Mouse (Mus musculus) 416B (cell line): ENCODE measurements around the gene Mesp1.
"Not testable (repeated sequence)": the region's sequence is repeated elsewhere in the genome, so short reads cannot be mapped to it uniquely, and the experiment has no call there.

ENCODE experiments used
- DNase-seq: peaks from one replicate; pipeline ENCODE4 v3.0.0; 2011; ENCODE audit warnings: low read depth

Gene Mesp1

DNA sequence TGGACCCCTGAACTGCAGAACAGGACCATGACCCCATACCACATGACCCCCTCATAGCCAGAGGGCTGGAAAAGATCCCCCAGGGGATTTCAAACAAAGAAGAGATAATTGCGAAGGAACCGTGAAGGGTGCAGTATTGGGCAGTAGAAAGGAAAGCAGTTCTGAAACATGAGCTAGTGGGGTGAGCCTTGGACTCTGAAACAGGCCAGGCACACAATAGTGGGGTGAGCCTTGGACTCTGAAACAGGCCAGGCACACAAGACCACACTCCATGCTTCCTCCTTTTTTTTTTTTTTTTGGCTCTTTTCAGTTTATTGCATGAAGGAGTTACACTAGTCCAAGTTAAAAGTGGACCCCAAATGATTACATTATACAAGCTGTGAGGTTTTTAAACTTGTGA, 3.8 kb downstream of the Mesp1 start:
- DNase-seq = not testable (repeated sequence)

- DNase-seq = peak; percentile 62
Measured at GRCm38 (mm10) chr7:79786295-79786694, 7.3 kb downstream of the Mesp1 start.

DNA sequence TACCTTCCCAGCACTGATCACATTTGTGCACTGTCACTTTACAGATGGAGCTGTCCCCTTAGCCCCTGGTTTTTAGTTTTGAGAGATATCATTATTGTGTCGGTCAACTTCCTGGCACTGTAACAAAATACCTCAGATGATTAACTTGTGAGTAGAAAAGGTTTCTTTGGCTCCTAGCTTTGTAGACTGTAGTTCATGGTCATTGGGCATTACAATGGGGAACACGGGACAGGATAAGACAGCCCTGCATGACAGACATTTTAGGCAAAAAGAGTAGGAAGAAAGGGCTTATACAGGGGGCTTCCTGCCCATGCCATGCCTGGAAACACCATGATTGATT, 11.1 kb downstream of the Mesp1 start:
- DNase-seq = no peak

GRCm38 (mm10) chr7:79781826-79782515, 11.6 kb downstream of the Mesp1 start:
- peak; percentile 11 for DNase-seq

GRCm38 (mm10) chr7:79780647-79781626, 12.7 kb downstream of the Mesp1 start:
- DNase-seq = peak; percentile 83

DNA sequence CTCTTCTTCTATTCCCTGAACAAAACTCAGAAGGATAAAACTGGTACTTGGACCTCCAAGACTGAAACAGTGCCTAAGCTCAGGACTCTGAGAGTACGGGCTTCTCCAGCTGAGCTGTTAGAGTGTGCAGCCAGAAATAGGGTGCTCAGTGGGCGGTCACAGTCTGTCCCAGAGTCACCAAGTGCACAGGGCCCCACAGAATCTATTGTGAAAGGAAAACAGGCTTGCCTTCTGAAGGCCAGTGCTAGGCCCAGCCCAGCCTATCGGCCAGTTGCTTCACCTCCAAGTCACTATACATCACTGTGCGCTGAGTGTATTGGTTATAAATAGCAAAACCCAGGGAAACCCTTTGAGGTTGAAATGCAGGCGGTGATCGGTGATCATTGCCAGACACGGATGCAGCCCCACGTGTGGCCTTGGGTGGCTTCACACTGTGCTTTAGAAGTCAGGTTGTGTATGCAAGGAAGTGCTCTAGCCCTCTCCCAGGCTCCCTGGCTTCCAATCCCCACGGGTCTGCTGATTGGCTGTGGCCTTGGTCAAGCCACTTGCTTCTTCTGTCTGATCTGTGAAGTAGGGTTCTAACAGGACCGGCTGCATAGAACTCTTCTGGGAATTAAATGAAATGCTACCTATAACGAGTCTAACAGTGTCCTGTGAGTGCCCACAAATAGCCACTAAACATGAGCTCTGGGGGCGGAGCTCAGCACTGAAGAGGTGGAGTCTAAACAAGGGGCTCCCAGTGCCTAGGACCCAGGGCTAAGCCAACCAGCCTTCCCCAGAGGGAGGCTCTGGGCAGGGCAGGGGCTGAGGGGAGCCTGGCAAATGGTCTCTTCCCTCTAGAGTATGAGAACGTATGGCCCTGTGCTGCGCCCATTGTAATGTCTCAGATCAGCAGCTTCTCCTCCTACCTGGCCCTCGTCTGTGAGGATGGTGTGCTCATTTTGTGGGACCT, 21.8 kb downstream of the Mesp1 start:
- DNase-seq = no peak

- DNase-seq = no peak
Measured at GRCm38 (mm10) chr7:79769664-79770063, 23.9 kb downstream of the Mesp1 start.

GRCm38 (mm10) chr7:79765991-79766390, 27.6 kb downstream of the Mesp1 start:
- peak; percentile 21 for DNase-seq

- no peak for DNase-seq
Measured at GRCm38 (mm10) chr7:79762106-79762505, 31.5 kb downstream of the Mesp1 start.

DNA sequence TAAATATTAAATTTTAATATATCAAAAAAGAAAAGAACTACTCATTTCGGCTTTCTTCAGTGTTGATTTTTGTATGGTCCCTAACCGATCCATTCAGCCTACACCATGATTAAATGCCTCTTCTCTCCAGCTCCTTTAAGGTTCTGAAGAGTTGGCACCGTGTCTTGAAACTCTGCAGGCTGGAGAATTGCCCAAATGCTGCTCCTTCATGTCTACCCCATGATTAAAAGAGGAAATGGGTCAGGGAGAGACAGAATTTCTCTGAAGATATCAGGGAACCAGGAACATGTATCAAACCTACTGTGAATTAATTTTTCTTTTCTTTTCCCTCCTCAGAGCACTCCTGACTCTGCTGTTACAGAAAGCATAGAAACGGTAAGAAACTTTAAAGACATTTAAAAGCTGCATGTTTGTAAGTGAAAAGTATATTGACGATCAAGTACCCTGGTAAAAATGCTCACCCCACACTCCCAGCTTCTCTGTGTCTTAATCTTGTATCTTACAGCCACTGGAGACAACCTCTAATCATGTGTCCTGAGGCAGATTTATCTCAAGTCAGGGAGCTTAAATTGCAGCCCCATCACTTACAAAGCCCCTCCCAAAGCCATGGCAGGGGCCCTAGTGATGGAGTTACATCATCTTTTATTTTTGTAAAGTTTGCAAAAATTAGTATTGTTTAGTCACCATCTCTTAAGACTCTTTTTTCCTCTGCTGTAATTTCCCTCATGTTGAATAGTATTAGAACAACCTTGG, 32.3 kb downstream of the Mesp1 start:
- no peak for DNase-seq

- DNase-seq = no peak
Measured at GRCm38 (mm10) chr7:79759766-79760165, 33.8 kb downstream of the Mesp1 start.

DNA sequence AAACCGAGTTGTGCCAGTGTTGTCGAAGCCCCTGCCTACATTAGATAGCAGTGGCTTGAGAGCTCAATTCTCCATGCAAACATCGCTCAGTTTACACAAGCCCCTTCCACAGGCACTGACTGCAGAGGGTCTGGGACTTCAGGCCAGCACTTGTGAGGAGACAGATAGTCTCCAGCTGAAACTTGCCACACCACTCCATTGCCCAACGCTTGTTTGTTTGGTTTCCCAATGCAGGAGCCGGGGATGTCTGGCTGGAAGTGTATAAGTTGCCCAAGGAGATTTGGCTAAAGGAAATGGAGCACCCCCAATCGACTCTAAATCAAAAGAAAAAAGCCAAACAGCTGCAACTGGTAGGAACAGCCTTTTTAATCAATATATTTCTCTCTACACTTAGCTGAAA, 35.4 kb downstream of the Mesp1 start:
- DNase-seq = no peak

- peak; percentile 17 for DNase-seq
Measured at GRCm38 (mm10) chr7:79756334-79756733, 37.3 kb downstream of the Mesp1 start.

DNA sequence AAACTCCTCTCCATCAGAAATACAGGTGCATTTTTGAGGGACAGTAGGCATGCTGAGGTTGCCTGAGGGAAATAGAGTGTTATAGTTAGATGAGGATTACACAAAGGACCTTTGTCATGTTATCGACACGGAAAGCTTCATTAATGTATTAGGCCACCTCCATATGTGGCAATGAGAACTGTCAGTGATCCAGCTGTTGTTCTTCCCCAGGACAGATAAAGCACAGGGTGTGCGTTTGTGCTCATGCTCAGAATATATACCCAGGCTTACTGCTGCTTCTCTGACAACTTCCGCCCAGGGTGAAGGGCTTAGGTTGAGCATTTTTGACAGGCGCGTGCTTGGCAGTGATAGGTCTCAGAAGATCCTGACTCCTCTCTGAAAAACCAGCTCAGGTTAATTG, 44.1 kb downstream of the Mesp1 start:
- no peak for DNase-seq

GRCm38 (mm10) chr7:79747659-79748058, 45.9 kb downstream of the Mesp1 start:
- no peak for DNase-seq

DNA sequence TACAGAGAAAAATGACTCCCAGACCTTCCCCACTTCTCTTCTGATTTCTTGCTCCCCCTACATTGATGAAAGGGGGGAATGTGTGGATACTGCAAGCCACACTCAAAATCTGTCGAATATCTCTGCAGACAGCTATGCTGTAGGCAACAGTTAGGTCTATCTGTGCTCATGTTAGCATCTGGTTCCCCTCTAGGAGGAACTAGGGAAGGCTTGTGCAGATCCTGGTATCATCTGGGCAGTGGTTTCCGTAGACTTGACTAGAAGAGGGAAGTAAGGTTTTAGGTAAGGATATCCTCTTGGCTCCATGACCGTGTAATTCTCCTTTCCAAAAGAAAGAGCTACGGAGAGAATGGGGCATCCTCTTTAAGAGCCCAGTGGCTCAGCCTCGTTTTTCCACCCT, 49.0 kb downstream of the Mesp1 start:
- peak; percentile 19 for DNase-seq

- no peak for DNase-seq
Measured at GRCm38 (mm10) chr7:79744051-79744450, 49.5 kb downstream of the Mesp1 start.

DNA sequence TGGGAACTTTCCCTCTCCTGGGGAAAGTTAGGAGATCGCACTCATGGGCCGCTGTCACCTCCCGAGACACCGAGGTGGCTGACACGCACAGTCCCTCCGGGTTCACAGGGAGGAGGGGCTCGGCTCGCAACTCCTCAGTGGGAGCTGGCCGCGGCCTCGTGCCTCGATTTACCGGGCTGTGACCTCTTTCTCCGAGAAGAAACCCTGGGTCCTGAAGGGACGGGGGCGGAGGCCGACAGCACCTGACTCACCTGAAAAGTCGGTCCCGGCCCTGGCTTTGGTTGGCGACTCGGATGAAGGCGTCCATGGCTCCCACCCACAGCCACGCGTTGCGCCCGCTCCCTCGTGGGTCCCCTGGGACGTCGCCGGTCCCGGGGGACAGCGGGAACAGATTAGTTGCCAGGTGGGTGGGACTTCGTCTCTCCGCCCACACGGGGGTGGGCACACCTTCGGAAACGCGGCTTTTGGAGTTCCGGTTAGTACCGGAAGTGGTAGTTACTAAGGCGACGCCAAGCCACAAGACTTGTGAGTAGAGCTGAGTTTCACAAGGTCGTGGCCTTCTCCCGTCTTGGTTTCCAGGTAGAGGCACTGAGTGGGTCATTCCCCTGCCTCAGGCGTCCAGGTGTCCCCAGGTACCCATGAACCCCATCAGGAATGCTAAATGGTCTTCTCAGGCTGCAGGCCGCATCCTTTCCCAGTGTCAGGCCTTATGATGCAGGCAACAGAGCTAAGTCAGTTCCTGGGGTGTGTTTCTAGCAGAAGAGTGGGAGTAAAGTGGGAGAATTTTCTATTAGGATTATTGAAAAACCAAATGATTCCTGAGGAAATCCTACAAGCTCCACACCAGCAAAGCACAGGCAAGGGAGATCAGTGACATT, 50.7 kb downstream of the Mesp1 start, which contains the start of the genes Pex11a and Wdr93:
Pex11a (minus strand) TSS at position 473 of the 878 bp plus-strand sequence.
Wdr93 (plus strand) TSS at position 505 of the 878 bp plus-strand sequence.
- DNase-seq = peak; percentile 92

- DNase-seq = peak; percentile 4
Measured at GRCm38 (mm10) chr7:79742277-79742658, 51.3 kb downstream of the Mesp1 start.
